Mouse (Mus musculus): ENCODE measurements around the gene Tbc1d22a. TPM values are rescaled to one million over a fixed set of nuclear protein-coding genes. Genes with fewer than 3 reads are reported as not detected.

Gene Tbc1d22a
- polyA plus RNA-seq, 1 experiment from 2014 or later = 9.6 TPM

DNA sequence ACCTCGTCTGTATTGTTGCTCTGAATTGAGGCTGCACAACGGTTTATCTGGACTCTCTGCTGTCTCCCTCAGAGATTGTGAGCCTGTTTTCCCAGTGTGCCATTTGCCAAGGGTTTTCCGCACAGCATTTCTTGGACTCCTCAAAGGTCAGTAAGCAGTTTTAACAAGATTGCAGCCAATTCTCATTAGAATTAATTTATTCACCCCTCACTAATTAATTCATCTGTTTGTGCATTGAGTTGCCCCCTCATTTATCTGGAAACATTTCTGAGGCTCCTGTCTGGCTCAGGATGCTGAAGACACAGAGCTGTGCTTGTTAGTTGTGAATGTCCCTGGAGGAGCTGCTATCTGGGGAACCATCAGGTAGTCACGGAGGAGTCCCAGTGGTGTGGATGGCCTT lies 45.0 kb downstream of the Tbc1d22a start:
- no peak overlapping the region for H3K4me3 ChIP-seq (ENCODE audit: low read depth, low read length)
- H3K9me3 ChIP-seq (ENCODE audit: control insufficient read depth, low read length) = no peaks in the 10 kb centered on the region
- 78% methylated on average over 4 of the region's 4 CpGs for WGBS
- no peak for ATAC-seq (replicated peaks; ENCODE audit: low FRiP score, low TSS enrichment, low read depth)
- no peaks in the 10 kb centered on the region for H3K36me3 ChIP-seq (ENCODE audit: control insufficient read depth, insufficient read depth, low read length)
- H3K9ac ChIP-seq (ENCODE audit: low read length) = no peak overlapping the region
- no peaks in the 10 kb centered on the region for H3K4me1 ChIP-seq (replicated peaks; ENCODE audit: control insufficient read depth, insufficient read depth, low read length)
- DNase-seq (ENCODE audit: low spot score) = no peak
- no peaks in the 10 kb centered on the region for H3K27me3 ChIP-seq (replicated peaks; ENCODE audit: control insufficient read depth, insufficient read depth, low read length)
- H3K27ac ChIP-seq (ENCODE audit: low read depth) = no peak overlapping the region
- H3K4me2 ChIP-seq (ENCODE audit: low read length) = no peak overlapping the region

- Histone ChIP-seq H3K27me3 (replicated peaks; ENCODE audit: control insufficient read depth, insufficient read depth, low read length) (no peaks in the 10 kb centered on the region), H3K4me3 (ENCODE audit: low read depth, low read length) (no peak overlapping the region), H3K36me3 (ENCODE audit: control insufficient read depth, insufficient read depth, low read length) (no peaks in the 10 kb centered on the region), H3K4me1 (replicated peaks; ENCODE audit: control insufficient read depth, insufficient read depth, low read length) (no peaks in the 10 kb centered on the region), H3K4me2 (ENCODE audit: low read length) (no peak overlapping the region), H3K9me3 (ENCODE audit: control insufficient read depth, low read length) (no peaks in the 10 kb centered on the region), H3K27ac (ENCODE audit: low read depth) (no peak overlapping the region), H3K9ac (ENCODE audit: low read length) (no peak overlapping the region)
- WGBS = 91% methylated on average over 4 of the region's 4 CpGs
- DNase-seq (ENCODE audit: low spot score) (no peak), ATAC-seq (replicated peaks; ENCODE audit: low FRiP score, low TSS enrichment, low read depth) (no peak)
Observed at GRCm38 (mm10) chr15:86260111-86260510, 45.9 kb downstream of the Tbc1d22a start.

GRCm38 (mm10) chr15:86264389-86264788 lies 50.1 kb downstream of the Tbc1d22a start:
- H3K9me3 ChIP-seq (ENCODE audit: control insufficient read depth, low read length) = no peaks in the 10 kb centered on the region
- WGBS = 81% methylated on average over 3 of the region's 3 CpGs

DNA sequence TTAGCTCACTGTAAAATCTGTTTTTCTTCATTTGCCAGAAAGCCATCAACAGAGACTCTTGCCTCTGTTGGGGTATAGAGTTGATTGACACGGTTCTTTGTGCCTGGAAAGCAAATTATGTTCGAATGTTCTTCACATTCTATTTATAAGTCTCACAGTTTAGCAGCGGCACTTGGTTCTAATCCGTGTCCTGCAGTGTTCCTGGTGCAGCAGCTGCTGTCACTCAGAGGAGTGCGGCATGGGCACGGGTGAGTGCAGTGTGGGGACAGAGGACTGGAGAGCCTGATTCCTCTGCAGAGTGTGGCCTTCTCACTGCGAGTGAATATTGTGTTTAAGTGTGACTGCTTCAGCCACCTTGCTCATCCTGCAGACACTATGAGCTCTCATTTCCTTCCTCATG lies 50.5 kb downstream of the Tbc1d22a start:
- no peak overlapping the region for H3K4me3 ChIP-seq (ENCODE audit: low read depth, low read length)
- H3K4me2 ChIP-seq (ENCODE audit: low read length) = no peak overlapping the region
- no peak overlapping the region for H3K27ac ChIP-seq (ENCODE audit: low read depth)
- no peaks in the 10 kb centered on the region for H3K9me3 ChIP-seq (ENCODE audit: control insufficient read depth, low read length)
- DNase-seq (ENCODE audit: low spot score) = no peak
- H3K4me1 ChIP-seq (replicated peaks; ENCODE audit: control insufficient read depth, insufficient read depth, low read length) = no peaks in the 10 kb centered on the region
- no peaks in the 10 kb centered on the region for H3K27me3 ChIP-seq (replicated peaks; ENCODE audit: control insufficient read depth, insufficient read depth, low read length)
- 78% methylated on average over 7 of the region's 7 CpGs for WGBS
- no peak overlapping the region for H3K9ac ChIP-seq (ENCODE audit: low read length)
- H3K36me3 ChIP-seq (ENCODE audit: control insufficient read depth, insufficient read depth, low read length) = no peaks in the 10 kb centered on the region
- no peak for ATAC-seq (replicated peaks; ENCODE audit: low FRiP score, low TSS enrichment, low read depth)

More at GRCm38 (mm10) chr15:86264389-86264788, 50.1 kb downstream of the Tbc1d22a start:
- Histone ChIP-seq H3K27me3 (replicated peaks; ENCODE audit: control insufficient read depth, insufficient read depth, low read length) (no peaks in the 10 kb centered on the region), H3K4me3 (ENCODE audit: low read depth, low read length) (no peak overlapping the region), H3K9ac (ENCODE audit: low read length) (no peak overlapping the region), H3K4me1 (replicated peaks; ENCODE audit: control insufficient read depth, insufficient read depth, low read length) (no peaks in the 10 kb centered on the region), H3K27ac (ENCODE audit: low read depth) (no peak overlapping the region), H3K4me2 (ENCODE audit: low read length) (no peak overlapping the region), H3K36me3 (ENCODE audit: control insufficient read depth, insufficient read depth, low read length) (no peaks in the 10 kb centered on the region)
- ATAC-seq (replicated peaks; ENCODE audit: low FRiP score, low TSS enrichment, low read depth) = no peak
- no peak for DNase-seq (ENCODE audit: low spot score)

DNA sequence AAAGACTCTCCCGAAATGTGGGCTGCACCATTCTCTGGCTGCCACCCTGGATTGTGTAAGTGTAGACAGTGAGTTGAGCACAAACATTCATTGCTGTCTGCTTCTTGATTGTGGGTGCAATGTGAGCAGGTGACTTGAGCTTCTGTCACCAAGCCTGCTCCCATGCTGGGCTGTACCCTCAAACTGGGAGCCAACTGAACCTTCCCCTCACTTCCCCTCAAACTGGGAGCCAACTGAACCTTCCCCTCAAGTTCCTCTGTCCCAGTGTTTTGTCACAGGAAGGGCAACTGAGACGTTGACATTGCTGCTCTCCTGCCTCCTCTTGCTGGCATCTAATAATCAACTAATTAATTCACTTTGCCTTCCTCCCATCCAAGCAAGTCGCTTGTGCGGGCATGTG lies 52.7 kb downstream of the Tbc1d22a start:
- no peak overlapping the region for H3K4me3 ChIP-seq (ENCODE audit: low read depth, low read length)
- no peak overlapping the region for H3K4me2 ChIP-seq (ENCODE audit: low read length)
- H3K9ac ChIP-seq (ENCODE audit: low read length) = no peak overlapping the region
- no peak for ATAC-seq (replicated peaks; ENCODE audit: low FRiP score, low TSS enrichment, low read depth)
- no peaks in the 10 kb centered on the region for H3K36me3 ChIP-seq (ENCODE audit: control insufficient read depth, insufficient read depth, low read length)
- no peaks in the 10 kb centered on the region for H3K4me1 ChIP-seq (replicated peaks; ENCODE audit: control insufficient read depth, insufficient read depth, low read length)
- H3K27me3 ChIP-seq (replicated peaks; ENCODE audit: control insufficient read depth, insufficient read depth, low read length) = no peaks in the 10 kb centered on the region
- H3K27ac ChIP-seq (ENCODE audit: low read depth) = no peak overlapping the region
- DNase-seq (ENCODE audit: low spot score) = no peak
- WGBS = 67% methylated on average over 4 of the region's 4 CpGs
- H3K9me3 ChIP-seq (ENCODE audit: control insufficient read depth, low read length) = no peaks in the 10 kb centered on the region

GRCm38 (mm10) chr15:86268526-86268925 lies 54.3 kb downstream of the Tbc1d22a start:
- no peak overlapping the region for H3K9ac ChIP-seq (ENCODE audit: low read length)
- H3K9me3 ChIP-seq (ENCODE audit: control insufficient read depth, low read length) = no peaks in the 10 kb centered on the region
- no peaks in the 10 kb centered on the region for H3K36me3 ChIP-seq (ENCODE audit: control insufficient read depth, insufficient read depth, low read length)
- no peak overlapping the region for H3K27ac ChIP-seq (ENCODE audit: low read depth)
- WGBS = 68% methylated on average over 1 of the region's 1 CpGs
- H3K27me3 ChIP-seq (replicated peaks; ENCODE audit: control insufficient read depth, insufficient read depth, low read length) = no peaks in the 10 kb centered on the region
- ATAC-seq (replicated peaks; ENCODE audit: low FRiP score, low TSS enrichment, low read depth) (no peak), DNase-seq (ENCODE audit: low spot score) (no peak)
- no peak overlapping the region for H3K4me2 ChIP-seq (ENCODE audit: low read length)
- H3K4me3 ChIP-seq (ENCODE audit: low read depth, low read length) = no peak overlapping the region
- H3K4me1 ChIP-seq (replicated peaks; ENCODE audit: control insufficient read depth, insufficient read depth, low read length) = no peaks in the 10 kb centered on the region

GRCm38 (mm10) chr15:86275754-86276153 lies 61.5 kb downstream of the Tbc1d22a start:
- no peak overlapping the region for H3K4me2 ChIP-seq (ENCODE audit: low read length)
- ATAC-seq (replicated peaks; ENCODE audit: low FRiP score, low TSS enrichment, low read depth) = no peak
- H3K4me1 ChIP-seq (replicated peaks; ENCODE audit: control insufficient read depth, insufficient read depth, low read length) = peaks cover 28% of the 10 kb centered on the region
- H3K9me3 ChIP-seq (ENCODE audit: control insufficient read depth, low read length) = no peaks in the 10 kb centered on the region
- H3K27me3 ChIP-seq (replicated peaks; ENCODE audit: control insufficient read depth, insufficient read depth, low read length) = no peaks in the 10 kb centered on the region
- H3K4me3 ChIP-seq (ENCODE audit: low read depth, low read length) = no peak overlapping the region
- 85% methylated on average over 7 of the region's 7 CpGs for WGBS
- H3K27ac ChIP-seq (ENCODE audit: low read depth) = no peak overlapping the region
- no peak for DNase-seq (ENCODE audit: low spot score)
- H3K36me3 ChIP-seq (ENCODE audit: control insufficient read depth, insufficient read depth, low read length) = no peaks in the 10 kb centered on the region
- no peak overlapping the region for H3K9ac ChIP-seq (ENCODE audit: low read length)

DNA sequence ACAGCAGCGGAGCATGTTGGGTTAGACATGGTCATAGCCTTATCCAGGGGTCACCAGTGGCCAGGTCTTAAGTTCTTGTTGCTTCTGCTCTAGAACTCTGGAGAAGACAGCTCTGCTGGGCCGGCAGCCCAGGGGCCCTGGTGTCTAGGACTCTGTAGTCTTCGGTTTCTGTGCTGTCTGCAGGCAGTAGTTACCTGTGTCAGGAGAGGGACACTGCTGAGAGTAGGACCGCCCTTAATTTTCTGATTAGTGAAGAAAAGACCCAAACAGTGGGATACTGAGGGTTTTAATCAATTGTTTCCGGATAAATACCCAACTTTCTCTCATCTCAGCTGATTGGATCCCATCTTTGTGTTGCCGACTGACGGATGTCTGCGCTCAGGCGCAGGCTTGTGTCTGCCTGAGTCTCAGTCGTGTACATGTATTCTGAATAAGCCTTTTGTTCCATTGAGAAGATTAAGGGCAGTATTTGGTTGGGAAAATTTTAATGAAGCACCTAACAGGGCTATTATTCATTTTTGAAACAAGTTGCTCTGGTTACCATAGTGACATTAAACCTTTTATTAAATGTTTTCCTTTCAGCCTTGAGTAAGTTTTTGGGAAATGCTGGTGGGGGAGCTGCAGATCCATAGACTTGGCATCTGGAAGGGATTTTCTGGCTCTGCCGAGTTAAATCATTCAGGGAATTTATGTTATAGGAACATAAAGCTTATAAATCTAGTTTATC lies 62.4 kb downstream of the Tbc1d22a start:
- Histone ChIP-seq H3K9me3 (ENCODE audit: control insufficient read depth, low read length) (no peaks in the 10 kb centered on the region), H3K36me3 (ENCODE audit: control insufficient read depth, insufficient read depth, low read length) (no peaks in the 10 kb centered on the region), H3K4me2 (ENCODE audit: low read length) (no peak overlapping the region), H3K27ac (ENCODE audit: low read depth) (no peak overlapping the region), H3K27me3 (replicated peaks; ENCODE audit: control insufficient read depth, insufficient read depth, low read length) (0 out of 2 replicates have a peak, but pooled peaks cover 4% of the 10 kb centered on the region), H3K4me1 (replicated peaks; ENCODE audit: control insufficient read depth, insufficient read depth, low read length) (peaks cover 28% of the 10 kb centered on the region), H3K4me3 (ENCODE audit: low read depth, low read length) (no peak overlapping the region), H3K9ac (ENCODE audit: low read length) (no peak overlapping the region)
- WGBS = 79% methylated on average over 11 of the region's 11 CpGs
- ATAC-seq (replicated peaks; ENCODE audit: low FRiP score, low TSS enrichment, low read depth) = no peak
- DNase-seq (ENCODE audit: low spot score) = no peak

DNA sequence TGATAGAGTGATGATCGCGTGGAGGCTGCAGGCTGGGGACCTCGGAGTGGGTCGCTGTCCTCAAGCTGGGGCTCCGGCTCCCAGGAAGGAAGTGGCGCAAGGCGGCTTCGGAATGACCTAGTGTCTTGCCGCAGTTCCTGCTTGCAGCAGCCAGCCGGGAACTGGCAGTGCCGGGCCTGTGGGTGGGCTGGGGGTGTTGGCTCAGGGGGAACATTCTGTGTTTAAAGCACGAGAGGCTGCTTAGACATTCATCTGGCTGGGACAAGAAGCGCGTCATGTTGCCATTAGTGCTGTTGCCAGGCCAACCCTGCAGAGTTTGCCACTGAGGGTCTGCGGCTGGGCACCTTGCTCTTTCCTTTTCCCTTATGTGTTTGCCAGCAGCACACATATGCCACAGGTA lies 63.2 kb downstream of the Tbc1d22a start:
- no peak for ATAC-seq (replicated peaks; ENCODE audit: low FRiP score, low TSS enrichment, low read depth)

More for the DNA sequence above, 63.2 kb downstream of the Tbc1d22a start:
- 56% methylated on average over 15 of the region's 15 CpGs for WGBS
- Histone ChIP-seq H3K4me3 (ENCODE audit: low read depth, low read length) (no peak overlapping the region), H3K4me2 (ENCODE audit: low read length) (no peak overlapping the region), H3K36me3 (ENCODE audit: control insufficient read depth, insufficient read depth, low read length) (no peaks in the 10 kb centered on the region), H3K9ac (ENCODE audit: low read length) (no peak overlapping the region), H3K9me3 (ENCODE audit: control insufficient read depth, low read length) (no peaks in the 10 kb centered on the region), H3K4me1 (replicated peaks; ENCODE audit: control insufficient read depth, insufficient read depth, low read length) (peaks cover 28% of the 10 kb centered on the region), H3K27me3 (replicated peaks; ENCODE audit: control insufficient read depth, insufficient read depth, low read length) (0 out of 2 replicates have a peak, but pooled peaks cover 4% of the 10 kb centered on the region), H3K27ac (ENCODE audit: low read depth) (no peak overlapping the region)
- DNase-seq (ENCODE audit: low spot score) = no peak
